Mouse (Mus musculus) yolk sac, embryonic 10.5 days (tissue): ENCODE measurements around the gene C4b.
"Not testable (repeated sequence)": the region's sequence is repeated elsewhere in the genome, so short reads cannot be mapped to it uniquely, and the experiment has no call there.

Experiments used
- DNase-seq: peaks from one replicate; pipeline ENCODE4 v3.0.0-alpha.2; 2017; ENCODE audit warnings: low spot score

Gene C4b

GRCm38 (mm10) chr17:34743719-34744118, at the start of gene C4b:
Gene C4b, minus strand, starts transcription at chr17:34743882.
- no peak for DNase-seq

- no peak for DNase-seq
Observed at GRCm38 (mm10) chr17:34777680-34778325, 34.1 kb upstream of the C4b start.

- DNase-seq, result no peak
Observed at GRCm38 (mm10) chr17:34761471-34761870, 17.8 kb upstream of the C4b start.

- no peak for DNase-seq
Observed at GRCm38 (mm10) chr17:34746531-34746930, 2.8 kb upstream of the C4b start.

DNA sequence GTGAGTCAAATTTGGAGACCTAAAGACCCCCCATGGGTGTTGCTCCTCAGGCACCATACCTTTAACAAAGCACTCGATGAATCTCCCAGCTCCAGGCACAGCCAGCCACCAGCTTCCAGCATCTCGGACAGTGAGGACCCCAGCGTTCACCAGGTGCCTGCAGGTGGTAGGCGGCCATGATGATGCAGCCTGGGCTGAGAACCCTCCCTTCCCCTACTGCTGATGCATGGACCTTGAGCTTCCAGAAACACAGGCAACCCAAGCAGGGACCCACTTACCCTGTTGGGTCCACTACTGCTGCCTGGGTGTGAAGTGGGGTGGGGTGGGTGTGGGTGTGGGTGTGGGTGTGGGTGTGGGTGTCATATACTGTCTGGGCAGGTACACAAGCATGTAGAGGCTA, 1.5 kb upstream of the C4b start:
- DNase-seq, result not testable (repeated sequence)

DNA sequence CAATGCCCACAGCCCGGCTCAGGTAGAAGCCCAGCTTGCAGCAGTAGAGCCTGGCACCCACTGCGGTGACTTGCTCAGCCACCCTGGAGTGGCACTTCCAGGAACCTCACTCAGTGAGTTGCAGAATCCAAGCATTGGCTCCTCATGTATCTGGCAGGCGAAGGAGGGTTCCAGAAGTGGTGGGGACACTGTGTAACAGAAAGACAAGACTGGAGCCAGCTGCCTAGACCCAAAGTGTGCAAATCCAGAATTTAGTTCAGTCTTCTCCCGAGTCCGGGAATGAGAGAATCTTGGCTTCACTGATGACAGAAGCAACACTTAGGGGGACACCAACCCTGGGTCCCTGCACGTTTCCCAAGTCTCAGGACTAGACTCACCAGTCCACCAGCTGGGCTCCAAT, 929 bp upstream of the C4b start:
- DNase-seq, result not testable (repeated sequence)

GRCm38 (mm10) chr17:34744206-34744605, 524 bp upstream of the C4b start:
- DNase-seq, result no peak

DNA sequence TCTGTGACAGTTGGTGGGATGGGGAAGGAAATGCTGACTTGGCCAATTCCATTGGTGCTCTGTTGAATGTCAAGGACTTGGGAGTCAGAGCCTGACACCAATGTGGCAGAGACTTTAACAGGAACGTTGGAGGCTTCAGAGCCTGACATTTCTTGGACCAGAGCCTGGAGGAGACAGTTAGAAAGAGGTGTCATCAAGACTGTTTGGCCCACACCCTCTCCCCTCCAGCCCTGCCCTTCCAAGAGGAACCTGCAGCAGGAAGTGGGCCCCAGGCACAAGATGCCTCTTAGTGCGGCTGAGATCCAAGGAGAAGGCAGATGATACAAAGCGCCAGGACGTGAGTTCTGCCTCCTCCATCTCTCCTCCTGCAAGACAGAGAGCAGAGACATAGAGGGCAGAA, 3.4 kb downstream of the C4b start:
- no peak for DNase-seq

DNA sequence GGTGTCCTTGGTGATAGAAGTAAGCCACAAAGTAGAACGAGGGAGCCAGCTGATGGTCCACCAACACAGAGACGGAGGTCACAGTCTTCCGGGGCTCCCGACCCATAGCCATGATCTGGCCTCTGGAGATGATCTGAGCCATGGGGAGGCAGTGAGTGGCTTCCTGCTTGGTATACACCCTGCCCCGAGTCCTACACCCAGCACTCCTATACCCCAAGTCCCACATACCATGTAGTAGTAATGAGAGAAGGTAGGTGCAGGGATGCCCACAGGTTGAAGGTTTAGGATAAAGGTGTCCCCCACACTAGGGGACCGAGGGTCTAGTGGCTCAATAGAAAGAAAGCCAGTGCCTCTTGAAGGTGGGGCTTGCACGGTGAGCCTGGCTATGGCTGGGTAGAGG, 4.0 kb downstream of the C4b start:
- DNase-seq, result not testable (repeated sequence)

GRCm38 (mm10) chr17:34737466-34737865, 6.2 kb downstream of the C4b start:
- DNase-seq, result not testable (repeated sequence)

GRCm38 (mm10) chr17:34729779-34730553, 13.7 kb downstream of the C4b start:
- DNase-seq, result not testable (repeated sequence)

GRCm38 (mm10) chr17:34729155-34729554, 14.5 kb downstream of the C4b start:
- DNase-seq, result not testable (repeated sequence)

GRCm38 (mm10) chr17:34727887-34728286, 15.8 kb downstream of the C4b start:
- DNase-seq, result peak; percentile 73

GRCm38 (mm10) chr17:34723066-34723465, 20.6 kb downstream of the C4b start:
- no peak for DNase-seq

DNA sequence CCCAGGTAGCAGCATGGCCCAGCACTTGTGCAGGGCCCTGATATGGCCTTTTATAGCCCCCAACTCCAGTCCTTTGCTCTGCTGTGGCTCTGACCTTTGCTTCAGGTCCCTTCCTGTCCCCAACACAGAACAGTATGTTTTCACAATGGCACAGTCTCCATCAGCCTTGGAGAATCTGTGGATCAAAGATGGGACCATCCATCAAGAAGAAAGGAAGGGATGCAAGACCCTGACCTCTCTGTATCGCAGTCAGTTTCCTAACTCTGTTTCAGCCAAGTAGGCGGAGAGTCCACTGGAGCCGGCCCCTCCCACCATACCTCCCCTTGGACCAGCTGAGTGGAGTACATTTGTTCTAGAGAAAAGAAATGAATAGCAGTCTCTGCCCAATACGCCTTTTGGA, 21.4 kb downstream of the C4b start:
- DNase-seq, result not testable (repeated sequence)

DNA sequence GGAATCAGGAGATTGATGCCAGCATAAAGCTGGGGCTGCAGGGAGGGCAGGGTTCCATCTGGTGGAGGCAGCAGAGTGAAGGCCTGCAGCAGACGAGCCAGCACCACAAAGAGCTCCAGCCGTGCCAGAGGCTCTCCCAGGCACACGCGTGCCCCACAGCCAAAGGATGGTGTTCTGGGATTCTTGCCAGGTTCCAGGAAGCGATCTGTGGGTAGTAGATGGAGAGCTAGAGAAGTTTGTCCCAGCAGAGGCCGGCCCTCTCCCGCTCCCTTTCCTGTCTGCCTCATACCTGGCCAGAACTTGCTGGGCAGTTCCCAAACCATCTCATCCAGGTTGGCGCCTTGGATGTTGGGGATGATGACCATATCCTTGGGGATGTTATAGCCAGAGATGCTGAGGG, 23.8 kb downstream of the C4b start:
- not testable (repeated sequence) for DNase-seq

- DNase-seq, result no peak
Observed at GRCm38 (mm10) chr17:34717401-34717800, 26.3 kb downstream of the C4b start.

DNA sequence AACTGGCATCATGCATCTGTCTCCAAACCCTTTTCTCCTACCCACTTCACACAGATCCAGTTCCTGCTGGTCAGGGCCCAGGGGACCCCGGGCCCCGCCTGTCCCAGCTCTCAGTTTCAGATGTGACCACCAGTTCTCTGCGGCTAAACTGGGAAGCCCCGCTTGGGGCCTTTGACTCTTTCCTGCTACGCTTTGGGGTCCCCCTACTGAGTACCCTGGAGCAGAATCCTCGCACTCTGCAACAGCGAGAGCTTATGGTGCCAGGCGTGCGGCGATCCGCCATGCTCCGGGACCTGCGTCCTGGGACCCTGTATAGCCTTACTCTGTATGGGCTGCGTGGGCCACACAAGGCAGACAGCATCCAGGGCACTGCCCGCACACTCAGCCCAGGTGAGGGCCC, 27.4 kb downstream of the C4b start:
- no peak for DNase-seq

GRCm38 (mm10) chr17:34715451-34715850, 28.2 kb downstream of the C4b start:
- not testable (repeated sequence) for DNase-seq

- not testable (repeated sequence) for DNase-seq
Observed at GRCm38 (mm10) chr17:34714908-34715445, 28.7 kb downstream of the C4b start.

- DNase-seq, result not testable (repeated sequence)
Observed at GRCm38 (mm10) chr17:34714181-34714907, 29.3 kb downstream of the C4b start.

DNA sequence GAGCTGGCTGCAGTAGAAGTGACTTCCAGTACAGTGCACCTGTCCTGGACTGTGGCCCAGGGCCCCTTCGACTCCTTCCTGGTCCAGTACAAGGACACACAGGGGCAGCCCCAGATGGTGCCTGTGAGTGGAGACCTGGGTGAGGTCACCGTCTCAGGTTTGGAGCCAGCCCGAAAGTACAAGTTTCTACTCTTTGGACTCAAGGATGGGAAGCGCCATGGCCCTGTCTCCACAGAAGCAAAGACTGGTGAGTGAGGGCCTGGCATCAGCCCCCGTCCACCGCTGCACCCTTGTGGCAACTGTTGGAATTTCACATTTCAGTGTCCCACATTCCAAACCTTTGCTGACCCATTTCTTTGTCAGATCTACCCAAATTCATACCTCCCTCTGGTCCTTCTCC, 30.7 kb downstream of the C4b start:
- no peak for DNase-seq

- DNase-seq, result not testable (repeated sequence)
Observed at GRCm38 (mm10) chr17:34706476-34706875, 37.2 kb downstream of the C4b start.
